Mouse (Mus musculus): Measurements from ENCODE around the gene Lct. TPM values are rescaled to one million over a fixed set of nuclear protein-coding genes. Genes with fewer than 3 reads are reported as not detected.
"Not testable (repeated sequence)": the region's sequence is repeated elsewhere in the genome, so short reads cannot be mapped to it uniquely, and the experiment has no call there.

Lct gene
- polyA plus RNA-seq, 1 experiment from 2014 or later, result 0.28 TPM

- no peak overlapping the region for H3K9ac ChIP-seq
- no peaks in the 10 kb centered on the region for H3K9me3 ChIP-seq
- H3K4me3 ChIP-seq, result no peak overlapping the region
- no peaks in the 10 kb centered on the region for H3K4me1 ChIP-seq
- H3K27ac ChIP-seq, result no peak overlapping the region
- no peak for ATAC-seq (ENCODE audit: low FRiP score, low read depth)
- 93% methylated on average over 13 of the region's 13 CpGs for WGBS
- no peaks in the 10 kb centered on the region for H3K27me3 ChIP-seq
- H3K4me2 ChIP-seq (replicated peaks), result no peak overlapping the region
- H3K36me3 ChIP-seq, result peaks cover 89% of the 10 kb centered on the region
Measured at GRCm38 (mm10) chr1:128337708-128338320, 9.7 kb upstream of the Lct start.

GRCm38 (mm10) chr1:128330313-128330712, 2.2 kb upstream of the Lct start:
- no peak for ATAC-seq (ENCODE audit: low FRiP score, low read depth)
- WGBS, result 89% methylated on average over 1 of the region's 1 CpGs
- no peak overlapping the region for H3K4me3 ChIP-seq
- no peaks in the 10 kb centered on the region for H3K4me1 ChIP-seq
- H3K36me3 ChIP-seq, result peaks cover 92% of the 10 kb centered on the region
- H3K9ac ChIP-seq, result no peak overlapping the region
- H3K27ac ChIP-seq, result no peak overlapping the region
- H3K4me2 ChIP-seq (replicated peaks), result no peak overlapping the region
- H3K27me3 ChIP-seq, result no peaks in the 10 kb centered on the region
- no peaks in the 10 kb centered on the region for H3K9me3 ChIP-seq

GRCm38 (mm10) chr1:128327165-128327564, 953 bp downstream of the Lct start:
- 98% methylated on average over 1 of the region's 1 CpGs for WGBS
- H3K4me1 ChIP-seq, result no peaks in the 10 kb centered on the region

DNA sequence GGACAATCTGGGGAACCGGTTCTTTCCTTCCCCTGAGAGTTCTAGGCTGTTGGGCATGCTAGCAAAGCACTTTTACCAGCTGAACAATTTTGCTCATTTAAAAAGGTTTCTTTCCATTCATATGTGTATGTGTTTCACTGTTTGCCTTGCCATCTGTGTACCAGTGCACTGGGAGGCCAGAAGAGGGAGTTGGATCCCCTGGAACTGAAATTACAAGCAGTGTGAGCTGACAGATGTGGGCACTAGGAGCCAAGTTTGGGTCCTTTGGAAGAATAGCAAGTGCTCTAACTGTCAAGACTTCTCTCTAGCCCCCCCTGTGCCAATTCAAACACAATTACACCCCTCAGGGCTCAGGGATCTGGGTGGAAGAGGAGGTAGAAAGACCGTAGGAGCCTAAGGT, 3.3 kb downstream of the Lct start:
- Histone ChIP-seq H3K27me3 (no peaks in the 10 kb centered on the region), H3K4me2 (replicated peaks) (no peak overlapping the region), H3K27ac (no peak overlapping the region), H3K4me1 (no peaks in the 10 kb centered on the region), H3K9me3 (no peaks in the 10 kb centered on the region), H3K4me3 (no peak overlapping the region), H3K36me3 (peaks cover 43% of the 10 kb centered on the region), H3K9ac (no peak overlapping the region)
- 82% methylated on average over 2 of the region's 2 CpGs for WGBS
- no peak for ATAC-seq (ENCODE audit: low FRiP score, low read depth)

More at GRCm38 (mm10) chr1:128327165-128327564, 953 bp downstream of the Lct start:
- Histone ChIP-seq H3K4me3 (no peak overlapping the region), H3K4me2 (replicated peaks) (no peak overlapping the region), H3K27ac (no peak overlapping the region), H3K27me3 (no peaks in the 10 kb centered on the region), H3K36me3 (peaks cover 67% of the 10 kb centered on the region), H3K9ac (no peak overlapping the region), H3K9me3 (no peaks in the 10 kb centered on the region)
- no peak for ATAC-seq (ENCODE audit: low FRiP score, low read depth)

- no peak overlapping the region for H3K4me3 ChIP-seq
- no peak overlapping the region for H3K4me2 ChIP-seq (replicated peaks)
- no peaks in the 10 kb centered on the region for H3K9me3 ChIP-seq
- 95% methylated on average over 8 of the region's 8 CpGs for WGBS
- ATAC-seq (ENCODE audit: low FRiP score, low read depth), result no peak
- H3K9ac ChIP-seq, result no peak overlapping the region
- H3K27me3 ChIP-seq, result no peaks in the 10 kb centered on the region
- H3K4me1 ChIP-seq, result no peaks in the 10 kb centered on the region
- no peak overlapping the region for H3K27ac ChIP-seq
- peaks cover 27% of the 10 kb centered on the region for H3K36me3 ChIP-seq
Measured at GRCm38 (mm10) chr1:128323026-128323643, 5.0 kb downstream of the Lct start.

- not testable (repeated sequence) for H3K9ac ChIP-seq; H3K4me1 ChIP-seq; H3K36me3 ChIP-seq; H3K4me3 ChIP-seq; H3K27ac ChIP-seq; H3K4me2 ChIP-seq (replicated peaks); H3K27me3 ChIP-seq; ATAC-seq (ENCODE audit: low FRiP score, low read depth); H3K9me3 ChIP-seq
- WGBS, result 89% methylated on average over 6 of the region's 6 CpGs
Measured at GRCm38 (mm10) chr1:128319266-128319665, 8.9 kb downstream of the Lct start.

- ATAC-seq (ENCODE audit: low FRiP score, low read depth), result no peak
- H3K4me3 ChIP-seq, result no peak overlapping the region
- H3K9me3 ChIP-seq, result no peaks in the 10 kb centered on the region
- no peak overlapping the region for H3K27ac ChIP-seq
- H3K4me2 ChIP-seq (replicated peaks), result no peak overlapping the region
- H3K36me3 ChIP-seq, result no peaks in the 10 kb centered on the region
- H3K27me3 ChIP-seq, result no peaks in the 10 kb centered on the region
- no peak overlapping the region for H3K9ac ChIP-seq
- 69% methylated on average over 4 of the region's 4 CpGs for WGBS
- no peaks in the 10 kb centered on the region for H3K4me1 ChIP-seq
Measured at GRCm38 (mm10) chr1:128314665-128315064, 13.5 kb downstream of the Lct start.

GRCm38 (mm10) chr1:128309043-128309442, 19.1 kb downstream of the Lct start:
- Histone ChIP-seq H3K27ac (no peak overlapping the region), H3K4me3 (no peak overlapping the region), H3K4me1 (no peaks in the 10 kb centered on the region), H3K27me3 (no peaks in the 10 kb centered on the region), H3K36me3 (no peaks in the 10 kb centered on the region), H3K9me3 (no peaks in the 10 kb centered on the region), H3K9ac (no peak overlapping the region), H3K4me2 (replicated peaks) (no peak overlapping the region)
- WGBS, result 77% methylated on average over 3 of the region's 3 CpGs
- ATAC-seq (ENCODE audit: low FRiP score, low read depth), result no peak

GRCm38 (mm10) chr1:128303900-128304299, 24.2 kb downstream of the Lct start:
- Histone ChIP-seq H3K27ac (no peak overlapping the region), H3K4me2 (replicated peaks) (no peak overlapping the region), H3K9ac (no peak overlapping the region), H3K27me3 (no peaks in the 10 kb centered on the region), H3K9me3 (no peaks in the 10 kb centered on the region; the same call in 1 of the 2 replicates), H3K4me1 (no peaks in the 10 kb centered on the region), H3K36me3 (peaks cover 3% of the 10 kb centered on the region; the same call in 1 of the 2 replicates), H3K4me3 (no peak overlapping the region)
- whole genome bisulfite sequencing, result 93% methylated on average over 16 of the region's 16 CpGs
- no peak for ATAC-seq (ENCODE audit: low FRiP score, low read depth)

- Histone ChIP-seq H3K27ac (no peak overlapping the region), H3K4me2 (replicated peaks) (no peak overlapping the region), H3K9ac (no peak overlapping the region), H3K9me3 (no peaks in the 10 kb centered on the region), H3K4me1 (no peaks in the 10 kb centered on the region), H3K36me3 (no peaks in the 10 kb centered on the region), H3K4me3 (no peak overlapping the region), H3K27me3 (no peaks in the 10 kb centered on the region)
- WGBS, result 74% methylated on average over 5 of the region's 5 CpGs
- no peak for ATAC-seq (ENCODE audit: low FRiP score, low read depth)
Measured at GRCm38 (mm10) chr1:128295717-128296528, 32.2 kb downstream of the Lct start.

GRCm38 (mm10) chr1:128295296-128295695, 32.8 kb downstream of the Lct start:
- Histone ChIP-seq H3K36me3 (no peaks in the 10 kb centered on the region), H3K27ac (no peak overlapping the region), H3K4me2 (replicated peaks) (no peak overlapping the region), H3K9me3 (no peaks in the 10 kb centered on the region), H3K27me3 (no peaks in the 10 kb centered on the region), H3K4me3 (no peak overlapping the region), H3K9ac (no peak overlapping the region), H3K4me1 (no peaks in the 10 kb centered on the region)
- no peak for ATAC-seq (ENCODE audit: low FRiP score, low read depth)
- WGBS, result 84% methylated on average over 8 of the region's 8 CpGs

DNA sequence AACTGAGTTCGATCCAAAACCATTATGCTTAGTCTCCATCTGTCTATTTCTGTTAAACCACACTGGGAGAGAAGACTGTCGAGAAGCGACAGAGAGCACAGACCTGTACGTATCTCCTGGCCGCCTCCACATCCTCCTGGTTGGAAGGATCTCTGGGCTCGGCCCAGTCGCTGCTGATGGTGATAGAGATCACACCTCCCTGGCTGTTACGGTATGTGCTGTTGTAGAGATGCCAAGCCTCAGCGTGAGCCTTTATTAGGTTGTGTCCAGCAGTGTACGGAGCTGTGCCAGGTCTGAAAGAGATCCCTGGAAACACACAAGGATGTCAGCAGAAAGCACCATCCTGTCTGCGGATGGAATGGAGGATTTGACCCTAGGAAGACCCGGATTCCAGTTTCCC, 34.6 kb downstream of the Lct start:
- WGBS, result 85% methylated on average over 12 of the region's 12 CpGs
- Histone ChIP-seq H3K36me3 (peaks cover 2% of the 10 kb centered on the region; the same call in 1 of the 2 replicates), H3K9me3 (no peaks in the 10 kb centered on the region), H3K27me3 (no peaks in the 10 kb centered on the region), H3K4me1 (no peaks in the 10 kb centered on the region), H3K4me2 (replicated peaks) (no peak overlapping the region), H3K9ac (no peak overlapping the region), H3K27ac (no peak overlapping the region), H3K4me3 (no peak overlapping the region)
- no peak for ATAC-seq (ENCODE audit: low FRiP score, low read depth)

All from limb, embryonic 13.5 days (tissue).